Mouse (Mus musculus) kidney, adult 2 months (tissue): ENCODE results near the gene Bmpr1b.

Experiments
- CTCF ChIP-seq: fragments of 200-500 bp; conservative IDR thresholded peaks from 2 replicates; pipeline ENCODE4 v1.5.1; 2011; ENCODE audit warnings: low read depth, mild to moderate bottlenecking, control low read depth, low read length, moderate library complexity, mixed read lengths; ENCODE audit not compliant: insufficient read depth, insufficient read length
- POLR2A ChIP-seq: fragments of 200-500 bp; IDR thresholded peaks from one replicate; pipeline ENCODE4 v1.6.1; 2011; ENCODE audit warnings: low read depth, low read length, control low read depth

DNA sequence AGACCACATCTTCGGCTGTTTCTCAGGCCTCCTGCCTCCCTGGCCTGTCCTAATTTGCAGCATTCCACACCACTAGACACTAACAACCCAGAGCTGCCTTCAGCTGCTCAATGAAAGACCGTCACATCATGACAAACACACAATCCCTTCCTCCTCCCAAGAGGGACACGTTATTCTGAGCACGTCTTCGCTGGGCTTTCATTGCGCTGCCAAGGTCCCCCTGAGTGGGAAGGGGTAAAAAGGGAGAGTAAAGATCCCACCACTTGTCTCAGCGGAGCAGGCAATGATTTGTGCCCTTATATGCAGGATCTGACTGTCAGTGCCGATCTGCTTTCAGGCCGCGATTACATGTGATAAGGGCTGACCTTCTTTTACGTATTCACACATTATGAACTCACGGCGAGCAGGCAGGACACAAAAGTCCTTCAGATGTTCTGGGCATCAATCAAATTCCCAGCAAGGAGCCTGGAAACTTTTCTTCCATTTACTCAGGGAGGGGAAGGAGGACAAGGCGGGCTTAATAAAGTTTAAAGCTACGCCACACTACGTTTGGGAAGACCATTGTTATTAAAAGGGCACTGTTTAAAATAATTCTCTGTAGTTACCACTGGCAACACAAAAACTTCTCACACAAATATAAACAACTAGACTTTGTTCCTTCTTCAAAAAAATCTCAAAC lies 232.5 kb downstream of the Bmpr1b start:
- TF ChIP-seq POLR2A (no peak), CTCF (no peak)
